8 mouse cellular contexts compared by ENCODE assay signal in genomic region chr9:4259841-4260745, GRCm38 (mm10). TPM values are rescaled to one million over a fixed set of nuclear protein-coding genes. Genes with fewer than 3 reads are reported as not detected.
DNase-seq lines count a peak whose midpoint lies in the region; ATAC-seq and TF ChIP-seq lines count a peak whose summit lies in the region.

No protein-coding gene starts in this region.

- no peak for DNase-seq in heart, adult 11 months
- DNase-seq in A20 (ENCODE audit: low read depth, low spot score) (peak; percentile 27), adipocyte (ENCODE audit: low spot score) (peak; percentile 69)
- no peak for DNase-seq in forebrain, postnatal 0 days
- DNase-seq in liver, adult 2 months (ENCODE audit: extremely low read depth, low read depth, low spot score): no peak
- DNase-seq in urinary bladder, postnatal 10 days (ENCODE audit: low spot score): no peak

- peak; percentile 14; the same call in 1 of the 2 replicates for ATAC-seq in heart, embryonic 13.5 days (ENCODE audit: extremely low read depth, insufficient number of reproducible peaks, low FRiP score, low TSS enrichment)
- ATAC-seq in forebrain, postnatal 0 days: peak; percentile 67
- ATAC-seq in stomach, embryonic 14.5 days (ENCODE audit: insufficient number of reproducible peaks, insufficient read depth, low FRiP score, low read depth): peak; percentile 23; the same call in 1 of the 2 replicates

- no peak for TF ChIP-seq CTCF in forebrain, postnatal 0 days (IDR thresholded peaks at IDR 0.05; ENCODE audit: low read depth)
- no peak for TF ChIP-seq CTCF in liver, adult 2 months (IDR thresholded peaks at IDR 0.05; ENCODE audit: low read depth, low read length)

- no peaks in the 10 kb centered on the region for H3K36me3 ChIP-seq in heart, embryonic 13.5 days
- H3K36me3 ChIP-seq in forebrain, postnatal 0 days (ENCODE audit: insufficient read depth): no peaks in the 10 kb centered on the region
- H3K36me3 ChIP-seq in liver, adult 2 months (ENCODE audit: control insufficient read depth, insufficient read depth, low read length): no peaks in the 10 kb centered on the region
- no peaks in the 10 kb centered on the region for H3K36me3 ChIP-seq in stomach, embryonic 14.5 days (ENCODE audit: control insufficient read depth, insufficient read depth, low read length)

- no peaks in the 10 kb centered on the region for H3K4me1 ChIP-seq in heart, embryonic 13.5 days
- H3K4me1 ChIP-seq in forebrain, postnatal 0 days (ENCODE audit: insufficient read depth): no peaks in the 10 kb centered on the region
- H3K4me1 ChIP-seq in liver, adult 2 months (ENCODE audit: control insufficient read depth, insufficient read depth, low read length): no peaks in the 10 kb centered on the region
- no peaks in the 10 kb centered on the region for H3K4me1 ChIP-seq in stomach, embryonic 14.5 days (ENCODE audit: control insufficient read depth, insufficient read depth, low read length)

- no peak overlapping the region for H3K27ac ChIP-seq in heart, embryonic 13.5 days (replicated peaks)
- H3K27ac ChIP-seq in forebrain, postnatal 0 days (ENCODE audit: low read depth, low read length): no peak overlapping the region
- H3K27ac ChIP-seq in liver, adult 2 months (replicated peaks; ENCODE audit: insufficient read depth, low read depth, low read length): no peak overlapping the region
- H3K27ac ChIP-seq in stomach, embryonic 14.5 days (ENCODE audit: low read length): no peak overlapping the region

- H3K4me3 ChIP-seq in heart, embryonic 13.5 days: peak overlapping the region; percentile 47
- H3K4me3 ChIP-seq in forebrain, postnatal 0 days (ENCODE audit: low read depth, low read length): peak overlapping the region; percentile 21
- peak overlapping the region; percentile 49 for H3K4me3 ChIP-seq in liver, adult 2 months (ENCODE audit: insufficient read depth, low read depth, low read length)
- H3K4me3 ChIP-seq in stomach, embryonic 14.5 days (ENCODE audit: low read depth, low read length): peak overlapping the region; percentile 7; the same call in 1 of the 2 replicates

- peaks cover 13% of the 10 kb centered on the region for H3K9me3 ChIP-seq in heart, embryonic 13.5 days
- H3K9me3 ChIP-seq in forebrain, postnatal 0 days (ENCODE audit: low read length): peaks cover 9% of the 10 kb centered on the region; the same call in 1 of the 2 replicates
- H3K9me3 ChIP-seq in stomach, embryonic 14.5 days (ENCODE audit: control insufficient read depth, low read depth, low read length): peaks cover 9% of the 10 kb centered on the region

- H3K79me2 ChIP-seq in liver, adult 2 months (ENCODE audit: control insufficient read depth, insufficient read depth, low read length): no peaks in the 10 kb centered on the region

- peak overlapping the region; percentile 51 for H3K4me2 ChIP-seq in heart, embryonic 13.5 days
- H3K4me2 ChIP-seq in forebrain, postnatal 0 days (ENCODE audit: low read depth): no peak overlapping the region
- H3K4me2 ChIP-seq in stomach, embryonic 14.5 days (replicated peaks; ENCODE audit: low read depth, low read length): no peak overlapping the region

- H3K27me3 ChIP-seq in heart, embryonic 13.5 days (replicated peaks): no peaks in the 10 kb centered on the region
- H3K27me3 ChIP-seq in forebrain, postnatal 0 days (ENCODE audit: insufficient read depth, low read length): no peaks in the 10 kb centered on the region
- H3K27me3 ChIP-seq in liver, adult 2 months (ENCODE audit: control insufficient read depth, insufficient read depth, low read length): no peaks in the 10 kb centered on the region
- no peaks in the 10 kb centered on the region for H3K27me3 ChIP-seq in stomach, embryonic 14.5 days (ENCODE audit: control insufficient read depth, insufficient read depth, low read length)

- TF ChIP-seq POLR2A in liver, adult 2 months (IDR thresholded peaks at IDR 0.05; ENCODE audit: extremely low read depth, insufficient read depth, low read length): no peak

- 39% methylated on average over 65 of the region's 65 CpGs for WGBS in heart, embryonic 13.5 days
- WGBS in forebrain, postnatal 0 days: 67% methylated on average over 65 of the region's 65 CpGs
- 57% methylated on average over 65 of the region's 65 CpGs for WGBS in liver, adult 2 months
- 50% methylated on average over 65 of the region's 65 CpGs for WGBS in stomach, embryonic 14.5 days

- H3K9ac ChIP-seq in heart, embryonic 13.5 days: no peak overlapping the region
- no peak overlapping the region for H3K9ac ChIP-seq in forebrain, postnatal 0 days
- H3K9ac ChIP-seq in liver, adult 2 months (ENCODE audit: low read depth, low read length): no peak overlapping the region
- H3K9ac ChIP-seq in stomach, embryonic 14.5 days (replicated peaks; ENCODE audit: low read depth, low read length): no peak overlapping the region

RNA-seq across cellular contexts. Expression of gene Aasdhppt, which starts 49.2 kb away (rescaled TPM):
- 23.9 and 26.9 TPM in 2 replicates for polyA plus RNA-seq in heart, embryonic 13.5 days (2015; fragmentation: Nextera tagmentation; extraction: Ambion mirVana)
- total RNA-seq in forebrain, postnatal 0 days (2014; rRNA removed): 33.4 and 34.2 TPM in 2 replicates
- polyA plus RNA-seq in forebrain, postnatal 0 days (2015; fragmentation: Nextera tagmentation; extraction: Ambion mirVana): 29.3 and 32.7 TPM in 2 replicates
- total RNA-seq in liver, adult 2 months (2014; rRNA removed): 15.6 and 20.7 TPM in 2 replicates
- 5.5 and 6.2 TPM in 2 replicates for polyA plus RNA-seq in liver, adult 2 months (2012; rRNA removed)
- polyA plus RNA-seq in stomach, embryonic 14.5 days (2014; fragmentation: Nextera tagmentation; extraction: Ambion mirVana): 34.2 and 34.5 TPM in 2 replicates

RNA-seq across cellular contexts. Expression of gene Kbtbd3, which starts 49.5 kb away (rescaled TPM):
- polyA plus RNA-seq in heart, embryonic 13.5 days (2015; fragmentation: Nextera tagmentation; extraction: Ambion mirVana): 6.4 and 8.0 TPM in 2 replicates
- total RNA-seq in forebrain, postnatal 0 days (2014; rRNA removed): 10.3 and 11.3 TPM in 2 replicates
- polyA plus RNA-seq in forebrain, postnatal 0 days (2015; fragmentation: Nextera tagmentation; extraction: Ambion mirVana): 7.0 and 8.4 TPM in 2 replicates
- 1.1 and 1.6 TPM in 2 replicates for total RNA-seq in liver, adult 2 months (2014; rRNA removed)
- polyA plus RNA-seq in liver, adult 2 months (2012; rRNA removed): 0.22 and 0.25 TPM in 2 replicates
- polyA plus RNA-seq in stomach, embryonic 14.5 days (2014; fragmentation: Nextera tagmentation; extraction: Ambion mirVana): 8.0 TPM in 2 replicates

Comparison
In these comparisons a context has a peak if more than half of its experiments do, and no peak if none do; other contexts are left out.
1. ATAC-seq: peak in every context shown above with its lines; median percentile 67 in forebrain, postnatal 0 days; 23 in stomach, embryonic 14.5 days; 14 in heart, embryonic 13.5 days.
2. DNase-seq: peak in A20 (single experiment) and adipocyte (single experiment); none in heart, adult 11 months (single experiment), forebrain, postnatal 0 days (single experiment), liver, adult 2 months (single experiment) and urinary bladder, postnatal 10 days (single experiment).
3. Peak in every context shown above with its lines, with median percentiles within 50 percentile points of each other: H3K4me3 ChIP-seq.